Mouse (Mus musculus) erythroblast, embryonic 14.5 days (primary cell): ENCODE data around the gene Abhd18.

Experiments
- GATA1 ChIP-seq: IDR thresholded peaks from 2 replicates; pipeline ENCODE4 v1.6.1; 2012; ENCODE audit warnings: low read length, inconsistent platforms, mixed read lengths
- TAL1 ChIP-seq: IDR thresholded peaks from 3 replicates; pipeline ENCODE4 v1.6.1; 2012; ENCODE audit warnings: low read length, inconsistent platforms, mixed read lengths

- TF ChIP-seq TAL1, result no peak
- TF ChIP-seq GATA1, result no peak
Measured at GRCm38 (mm10) chr3:40806871-40807270, 39.9 kb upstream of the Abhd18 start.
